Mouse (Mus musculus): ENCODE measurements at regions not wholly inside any gene's neighbourhood (a gene's known extent, or its start where the extent isn't known, plus 50 kb on each side); places are given as distances from the start of the nearest gene placed in this dataset.

DNA sequence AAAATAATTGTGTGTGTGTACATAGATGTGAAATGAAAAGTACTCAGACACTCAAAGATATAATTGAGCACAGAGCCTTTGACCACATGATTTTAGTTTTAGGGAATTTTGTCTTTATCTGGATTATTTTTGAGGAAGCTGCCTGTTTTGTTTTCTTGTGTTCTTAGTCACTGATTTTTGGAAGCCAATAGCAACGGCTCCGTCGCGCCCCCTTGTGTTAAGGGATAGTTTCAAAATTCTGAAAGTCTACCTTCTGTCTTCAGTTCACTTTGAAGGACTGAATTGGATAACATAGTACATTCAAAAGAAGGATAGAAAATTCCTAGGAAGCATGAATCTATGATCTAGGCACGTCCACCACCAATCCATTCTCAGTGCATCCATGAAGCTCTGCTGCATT, 185.8 kb upstream of the Sash1 start:
- DNase-seq (ENCODE audit: low spot score) = no peak

DNA sequence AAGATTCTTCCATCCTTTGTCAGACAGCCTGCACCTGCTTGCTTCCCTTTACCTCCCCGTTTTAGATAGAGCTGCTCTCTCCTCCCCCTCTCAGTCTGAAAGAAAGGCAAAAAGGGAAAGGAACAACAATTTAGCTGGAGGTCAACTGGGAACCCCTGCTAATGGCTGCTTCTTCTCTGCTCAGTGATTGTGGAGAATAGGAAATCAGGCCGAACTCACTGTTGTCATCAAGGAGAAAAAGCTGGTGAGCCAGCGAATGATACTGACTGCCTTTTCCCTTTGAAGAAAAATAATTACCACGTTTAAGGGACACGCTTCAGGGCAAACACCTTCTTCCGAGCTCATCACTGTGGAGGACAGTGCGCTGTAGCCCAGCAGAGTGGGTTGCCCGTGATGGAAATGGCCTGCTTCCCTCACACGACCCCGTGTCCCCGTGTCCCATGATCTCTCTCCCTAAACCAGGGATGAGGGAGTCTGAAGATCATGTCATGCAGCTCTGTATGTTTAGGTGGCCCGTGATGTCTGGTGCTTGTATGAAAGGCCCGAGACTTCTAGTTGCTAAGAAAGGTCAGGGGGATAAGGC, 183.8 kb upstream of the Sash1 start:
- no peak for DNase-seq (ENCODE audit: low spot score)

DNA sequence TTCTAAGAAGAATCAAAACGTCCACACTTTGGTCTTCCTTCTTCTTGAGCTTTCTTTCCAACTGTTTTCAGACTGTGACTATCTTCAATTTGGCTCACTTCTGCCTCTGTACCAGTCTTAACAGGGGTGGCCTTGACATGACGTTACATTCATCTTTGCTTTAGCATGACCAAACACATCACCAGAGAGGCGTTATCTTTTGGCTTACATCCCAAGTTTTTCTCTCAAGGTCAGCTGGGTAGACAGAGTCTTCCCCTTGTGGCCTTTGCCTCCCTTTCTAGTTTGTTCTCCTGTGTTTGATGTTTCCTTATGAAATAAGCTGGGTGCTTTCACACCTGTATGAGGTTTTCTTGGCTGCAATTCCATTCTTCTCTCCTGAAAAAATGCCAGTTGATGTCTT, 180.7 kb upstream of the Sash1 start:
- DNase-seq (ENCODE audit: low spot score) = peak; percentile 7

DNA sequence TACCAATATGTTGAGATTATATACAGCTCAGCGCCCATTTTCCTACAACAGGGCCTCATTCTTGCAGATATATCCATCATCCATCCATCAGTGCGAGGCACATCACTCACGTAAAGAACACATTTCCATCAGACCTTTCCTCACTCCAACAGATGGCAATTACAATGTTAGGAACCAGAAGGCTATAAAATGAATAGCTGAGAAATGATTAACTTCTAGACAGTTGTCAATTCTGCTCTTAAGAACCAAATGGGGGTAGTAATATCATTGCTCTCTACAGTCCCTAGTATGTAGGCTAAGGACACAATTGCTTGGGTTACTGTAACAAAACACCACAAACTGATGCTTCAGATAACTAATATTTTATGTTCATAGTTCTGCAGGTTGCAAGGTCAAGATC, 176.1 kb upstream of the Sash1 start:
- DNase-seq (ENCODE audit: low spot score) = no peak

DNA sequence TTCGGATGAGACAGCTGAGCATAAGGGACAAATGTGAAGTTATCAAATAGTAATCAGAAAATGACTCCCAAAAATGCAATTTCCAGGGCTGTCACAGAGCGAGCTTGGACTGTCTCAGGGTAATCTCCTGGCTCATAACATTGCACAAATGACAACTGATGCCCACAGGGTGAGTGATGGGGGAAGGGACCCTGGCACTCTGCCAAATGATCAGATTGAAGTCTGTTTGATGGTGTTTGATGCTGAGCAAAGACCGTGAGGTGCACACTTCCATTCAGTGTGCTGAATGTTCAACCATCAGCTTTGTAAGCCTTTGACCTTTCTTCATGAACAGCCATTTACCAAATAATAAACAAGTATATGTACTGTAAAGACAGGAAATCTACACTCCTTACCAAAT, 169.4 kb upstream of the Sash1 start:
- no peak for DNase-seq (ENCODE audit: low spot score)

DNA sequence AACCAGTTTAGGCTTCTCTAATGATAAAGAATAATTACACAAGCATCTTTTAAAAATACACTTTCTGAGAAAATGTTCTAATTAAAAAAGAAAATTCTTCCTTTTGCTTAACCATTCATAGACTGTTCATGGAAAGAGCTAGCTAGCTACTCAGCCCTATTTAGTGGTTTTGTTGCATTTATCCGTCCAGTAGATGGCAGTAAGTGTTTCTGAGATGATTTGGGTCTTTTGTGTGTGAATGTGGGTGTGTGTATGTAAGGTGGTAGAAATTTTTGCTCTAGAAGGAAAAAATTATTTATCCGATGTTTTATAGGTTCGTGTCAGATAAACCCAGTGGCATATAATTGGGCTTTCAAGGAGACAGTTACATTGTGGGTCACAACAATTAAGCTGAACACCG, 167.5 kb upstream of the Sash1 start:
- DNase-seq (ENCODE audit: low spot score) = no peak

DNA sequence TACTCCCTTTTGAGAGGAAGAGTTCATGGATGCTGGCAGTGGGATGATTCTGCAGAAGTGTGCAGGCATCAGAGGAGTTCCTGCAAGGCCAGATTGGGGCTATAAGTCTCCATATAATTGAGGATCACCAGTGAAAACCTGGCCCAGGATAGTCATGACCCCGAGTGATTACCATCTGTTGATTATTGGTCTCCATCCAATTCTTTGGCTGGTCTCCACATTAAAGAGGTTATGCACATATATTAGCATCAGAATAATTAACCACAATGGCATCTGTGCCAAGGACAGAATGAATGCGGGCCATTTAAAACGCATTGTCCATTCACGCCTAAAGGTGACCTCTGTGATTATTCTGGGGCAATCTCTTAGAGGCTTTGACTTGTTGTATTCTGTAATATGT, 161.5 kb upstream of the Sash1 start:
- no peak for DNase-seq (ENCODE audit: low spot score)

DNA sequence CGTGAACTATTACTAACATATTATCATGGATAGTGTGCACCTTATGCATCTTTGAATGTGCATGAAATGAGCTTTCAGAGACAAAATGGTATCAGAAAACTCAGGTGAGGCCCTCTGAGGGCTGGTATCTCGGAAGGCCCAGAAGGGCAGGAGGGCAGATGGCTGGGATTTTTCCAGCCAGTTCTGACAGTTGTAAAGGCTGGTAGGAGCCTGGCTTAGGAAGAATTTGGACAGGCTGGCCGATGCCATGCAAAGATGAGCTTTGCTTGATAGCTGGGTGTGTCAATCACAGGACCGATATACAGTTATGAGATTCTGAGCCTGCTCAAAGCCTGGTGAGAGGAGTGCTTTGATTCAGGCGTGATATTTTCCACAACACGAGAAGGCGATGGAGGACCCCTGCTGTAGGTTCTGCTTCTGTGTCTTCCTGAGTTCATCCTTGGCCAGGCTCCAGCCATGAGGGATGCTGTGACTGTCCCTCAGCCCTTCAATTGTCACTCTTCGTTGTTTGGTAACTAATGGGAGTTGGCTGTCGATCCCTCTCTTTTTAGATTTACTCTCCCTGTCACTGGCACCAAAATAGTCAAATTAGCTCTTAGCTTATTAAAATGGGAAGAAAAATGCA, 159.0 kb upstream of the Sash1 start:
- DNase-seq (ENCODE audit: low spot score) = no peak

DNA sequence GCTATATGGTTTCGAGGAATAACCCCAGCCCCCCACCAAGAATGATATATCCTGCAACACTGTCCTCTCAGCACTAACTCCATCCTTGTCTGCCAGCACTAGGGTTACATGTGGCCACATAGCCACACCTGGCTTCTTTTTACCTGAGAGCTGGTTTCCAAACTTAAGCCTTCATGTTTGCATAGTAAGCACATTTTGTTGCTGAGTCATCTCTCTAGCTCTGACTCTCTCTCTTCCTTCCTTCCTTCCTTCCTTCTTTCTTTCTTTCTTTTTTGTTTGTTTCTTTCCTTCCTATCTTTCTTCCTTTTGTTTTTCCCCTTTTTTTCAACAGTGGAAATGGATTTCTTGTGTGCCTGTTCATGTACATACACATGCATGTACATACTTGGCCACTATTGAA, 157.6 kb upstream of the Sash1 start:
- DNase-seq (ENCODE audit: low spot score) = no peak

DNA sequence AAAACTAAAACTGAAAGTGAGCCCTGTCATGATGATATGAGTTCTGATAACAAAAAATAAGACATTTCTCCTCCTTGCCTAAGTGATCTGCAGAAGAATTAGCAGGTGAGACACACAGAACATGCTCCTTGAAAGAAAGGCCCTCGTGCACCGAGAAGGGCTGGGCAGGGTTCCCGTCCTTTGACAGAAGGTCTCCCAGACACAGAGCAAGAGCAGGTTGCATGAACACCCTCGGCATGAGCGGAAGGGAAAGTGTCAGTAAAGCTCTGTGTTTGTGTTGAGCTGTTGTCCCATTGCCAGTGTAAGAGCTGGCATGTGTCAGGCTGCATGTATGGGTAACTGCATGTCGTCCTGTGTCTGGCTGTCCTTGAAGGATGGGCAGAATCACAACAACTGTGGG, 144.6 kb upstream of the Sash1 start:
- no peak for DNase-seq (ENCODE audit: low spot score)

DNA sequence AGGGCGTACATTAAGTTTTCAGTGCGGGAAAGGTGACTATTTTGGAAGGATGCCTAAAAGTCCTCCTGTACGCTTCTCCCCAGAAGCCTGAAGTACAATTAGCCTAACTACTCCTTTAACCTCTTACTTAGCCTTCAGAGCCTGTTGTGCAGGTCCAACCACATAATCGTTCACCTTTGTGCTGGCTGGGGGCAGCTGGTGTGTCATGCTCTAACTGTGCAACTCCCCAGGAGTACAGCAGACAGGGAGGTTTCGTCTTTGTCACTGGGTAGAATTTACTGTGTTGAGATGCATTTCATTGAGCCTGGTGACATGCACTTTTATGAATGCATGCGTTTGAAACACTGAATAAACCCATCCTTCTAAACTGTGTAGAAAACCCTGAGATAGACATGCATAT, 143.6 kb upstream of the Sash1 start:
- DNase-seq (ENCODE audit: low spot score) = no peak

DNA sequence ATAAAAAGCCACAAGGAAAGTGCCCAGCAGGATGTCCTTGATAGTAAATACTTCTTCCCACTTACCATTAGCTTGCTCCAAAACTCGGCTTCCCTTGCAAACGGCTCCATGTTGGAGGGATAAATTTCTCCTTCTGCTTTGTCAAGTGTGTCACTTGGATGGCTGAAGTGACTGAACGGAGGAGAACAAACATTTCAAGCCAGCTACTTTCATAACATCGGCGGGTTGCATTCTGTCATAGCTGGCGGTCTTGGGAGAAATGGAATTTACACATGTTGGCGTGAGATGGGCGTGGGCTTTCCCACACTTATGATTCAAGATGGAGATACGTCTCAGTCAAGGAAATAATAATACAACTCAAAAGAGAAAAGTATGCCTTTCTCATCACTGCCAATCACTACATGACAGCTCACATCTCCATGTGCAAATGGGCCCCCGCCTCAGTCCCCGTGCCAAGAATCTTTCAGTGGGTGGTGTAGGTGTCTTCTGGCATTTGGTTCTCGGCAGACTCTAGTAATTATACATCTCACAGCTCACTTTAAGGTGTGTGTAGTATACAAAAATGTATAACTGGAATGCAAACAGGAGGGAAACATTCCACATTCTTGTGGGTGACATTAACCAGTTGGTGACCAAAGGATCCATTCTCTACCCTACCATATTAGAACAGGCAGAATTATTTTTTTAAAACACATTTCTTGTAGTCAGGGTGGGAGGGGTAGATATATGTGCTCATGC, 141.4 kb upstream of the Sash1 start:
- no peak for DNase-seq (ENCODE audit: low spot score)

DNA sequence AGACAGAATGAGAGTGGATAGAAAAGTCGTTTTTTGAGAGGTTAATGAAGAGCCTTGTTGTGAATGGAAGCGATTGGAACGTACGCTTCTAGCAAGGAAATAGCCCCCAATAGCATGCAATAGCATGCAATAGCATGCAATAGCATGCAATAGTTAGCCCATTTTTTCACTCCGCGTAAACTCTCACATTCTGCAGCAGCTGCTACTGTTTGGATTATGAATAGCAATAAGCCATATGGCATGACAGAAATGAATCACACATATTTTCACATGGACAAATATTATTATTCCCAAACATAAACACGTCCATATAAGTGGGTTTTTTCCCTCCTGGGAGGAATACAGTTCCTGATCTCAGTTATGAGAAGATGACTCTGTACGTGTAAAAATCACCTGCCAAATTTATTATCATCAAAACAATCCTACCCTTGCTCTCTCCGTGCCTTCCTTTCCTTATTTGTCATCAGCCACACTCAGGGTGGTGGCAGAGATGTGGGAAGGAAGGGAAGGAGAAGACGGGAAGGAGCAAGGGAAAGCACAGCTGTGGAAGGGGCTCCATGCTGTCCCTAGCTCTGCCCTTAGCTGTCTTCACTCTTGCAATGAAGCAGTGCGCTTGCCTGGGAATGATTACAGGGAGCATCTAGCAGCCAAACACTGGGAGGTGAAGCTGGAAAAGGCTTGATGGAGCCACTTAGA, 129.1 kb upstream of the Sash1 start:
- DNase-seq (ENCODE audit: low spot score) = no peak

DNA sequence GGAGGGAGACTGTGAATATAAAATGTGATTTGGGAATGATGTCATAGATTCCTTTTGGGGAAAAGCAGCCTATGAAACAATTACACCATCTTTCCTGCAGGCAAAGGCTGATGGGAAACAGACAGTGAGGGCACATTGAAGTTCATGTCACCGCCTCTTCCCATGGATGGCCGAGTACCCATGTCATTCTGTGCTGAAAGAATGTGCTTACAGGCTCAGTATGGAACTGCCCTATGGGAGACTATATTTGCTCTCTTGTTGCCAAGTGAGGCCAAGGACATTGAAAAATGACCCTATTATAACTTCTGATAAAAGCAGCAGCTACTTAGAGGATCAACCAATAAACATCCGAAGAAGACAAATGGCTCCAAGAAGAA, 127.7 kb upstream of the Sash1 start:
- DNase-seq (ENCODE audit: low spot score) = no peak

DNA sequence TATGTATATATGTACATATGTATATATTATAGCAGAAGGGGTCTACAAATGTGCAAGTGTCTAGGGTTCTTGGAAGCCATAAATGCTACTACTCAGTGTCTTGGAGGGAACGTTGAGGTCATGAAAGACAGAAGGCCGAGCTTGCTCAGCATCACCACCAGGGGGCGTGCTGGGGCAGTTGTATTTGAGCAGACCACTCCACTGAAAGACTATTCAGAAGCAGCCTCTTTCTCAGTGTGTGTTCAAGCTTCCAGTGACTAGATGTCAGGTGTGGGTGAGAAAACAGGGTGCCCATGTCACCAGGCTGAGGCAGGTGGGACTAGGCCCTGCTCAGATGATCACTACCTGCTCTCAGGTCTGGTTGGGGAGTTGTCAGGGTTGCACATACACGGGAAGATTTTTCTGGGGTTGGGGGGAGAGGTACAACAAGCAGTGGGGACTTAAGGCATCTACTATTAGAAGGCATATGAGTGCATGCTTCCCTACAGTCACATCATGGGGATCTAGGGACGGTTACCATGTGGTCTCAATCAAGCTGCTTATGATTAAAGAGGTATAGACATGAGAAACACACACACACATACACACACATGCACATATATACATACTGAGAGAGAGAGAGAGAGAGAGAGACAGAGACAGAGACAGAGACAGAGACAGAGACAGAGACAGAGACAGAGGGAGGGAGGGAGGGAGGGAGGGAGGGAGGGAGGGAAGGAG, 127.1 kb upstream of the Sash1 start:
- DNase-seq (ENCODE audit: low spot score) = peak; percentile 40

DNA sequence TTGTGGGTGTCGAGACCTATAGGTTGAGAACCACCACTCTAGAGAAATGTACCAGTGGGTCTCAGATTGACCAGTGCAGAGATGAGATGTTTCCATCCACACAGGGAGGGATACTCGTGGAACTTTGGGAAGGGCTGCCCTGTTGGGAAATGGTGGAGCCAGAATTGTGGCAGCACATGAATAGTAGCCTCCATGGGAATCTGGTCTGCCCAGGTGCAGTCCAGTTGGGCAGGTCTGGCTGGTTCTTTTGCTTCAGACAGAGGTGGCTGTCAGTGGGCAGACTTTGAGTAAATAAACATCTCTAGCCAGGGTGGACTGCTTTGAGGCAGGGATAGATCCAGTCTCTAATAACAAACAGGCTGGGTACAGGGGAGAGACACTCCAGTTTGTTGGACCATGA, 126.0 kb upstream of the Sash1 start:
- no peak for DNase-seq (ENCODE audit: low spot score)

DNA sequence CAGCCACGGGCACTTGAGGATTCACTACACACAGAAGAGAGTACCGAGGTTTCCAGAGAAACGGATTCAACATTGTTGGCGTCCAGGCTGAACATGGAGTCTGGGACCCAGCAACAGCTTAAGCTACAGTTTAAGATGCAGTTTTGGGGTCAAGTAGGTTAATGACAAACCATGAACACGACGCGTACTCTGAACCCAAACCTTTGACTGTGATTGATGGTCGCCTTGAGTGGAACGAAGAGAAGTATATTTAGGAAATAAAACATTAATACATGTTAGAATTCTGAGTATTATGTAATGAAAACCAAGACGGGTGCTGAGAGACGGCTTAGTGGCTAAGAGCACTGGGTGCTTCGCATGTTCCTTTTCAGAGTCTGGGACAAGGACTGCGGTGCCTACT, 124.3 kb upstream of the Sash1 start:
- DNase-seq (ENCODE audit: low spot score) = no peak

DNA sequence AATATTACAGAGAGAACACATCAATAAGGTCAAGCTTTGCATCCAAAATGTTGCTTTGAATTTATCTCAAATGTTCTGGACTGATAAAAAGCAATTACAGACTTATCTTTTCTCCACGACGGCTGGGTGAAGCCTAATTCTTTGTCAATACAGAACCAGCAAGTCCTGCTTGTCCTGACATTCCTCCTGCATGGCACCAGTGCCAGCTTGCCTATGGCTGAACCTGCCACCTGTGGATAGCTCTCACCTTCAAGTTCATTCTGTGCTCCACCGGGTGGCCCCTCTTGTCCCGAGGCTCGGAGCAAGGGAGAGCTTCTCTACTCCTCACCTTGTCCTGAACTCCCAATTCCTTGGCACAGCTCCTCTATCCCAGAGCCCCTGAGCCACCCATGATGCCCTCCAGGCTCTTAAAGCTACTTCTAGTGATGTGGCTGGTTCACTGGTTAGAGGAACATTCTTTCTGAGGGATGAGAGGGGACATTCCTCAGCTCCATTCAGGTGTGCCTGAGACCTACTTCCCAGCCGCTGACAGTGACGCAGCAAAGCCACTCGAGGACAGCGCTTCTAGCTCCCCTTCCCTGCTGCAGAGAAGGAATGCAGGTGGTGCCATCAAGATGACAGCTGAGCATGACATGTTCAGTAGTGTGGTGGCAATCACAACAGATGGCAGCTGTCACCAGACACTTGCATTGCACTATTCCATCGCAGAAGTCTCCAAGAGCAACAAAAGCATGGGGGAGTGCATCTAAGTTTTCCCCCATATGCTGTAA, 119.5 kb upstream of the Sash1 start:
- no peak for DNase-seq (ENCODE audit: low spot score)

DNA sequence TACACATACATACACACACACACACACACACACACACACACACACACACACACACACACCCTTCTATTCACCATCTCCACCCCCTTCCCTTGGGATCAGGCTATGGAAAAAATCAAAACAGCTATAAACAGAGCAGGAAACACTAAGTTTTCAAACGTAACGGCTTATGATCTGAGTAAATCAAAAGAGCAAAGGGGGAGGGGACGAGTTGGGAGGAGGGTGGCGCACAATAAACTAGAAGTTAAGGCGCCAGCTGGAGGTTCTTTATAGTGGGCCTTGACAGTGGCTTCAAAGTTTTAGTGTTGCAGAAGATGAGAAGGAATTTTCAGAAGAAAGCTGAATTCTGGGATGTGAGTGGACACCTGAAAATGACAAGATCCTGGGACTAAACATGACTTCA, 116.4 kb upstream of the Sash1 start:
- DNase-seq (ENCODE audit: low spot score) = no peak

DNA sequence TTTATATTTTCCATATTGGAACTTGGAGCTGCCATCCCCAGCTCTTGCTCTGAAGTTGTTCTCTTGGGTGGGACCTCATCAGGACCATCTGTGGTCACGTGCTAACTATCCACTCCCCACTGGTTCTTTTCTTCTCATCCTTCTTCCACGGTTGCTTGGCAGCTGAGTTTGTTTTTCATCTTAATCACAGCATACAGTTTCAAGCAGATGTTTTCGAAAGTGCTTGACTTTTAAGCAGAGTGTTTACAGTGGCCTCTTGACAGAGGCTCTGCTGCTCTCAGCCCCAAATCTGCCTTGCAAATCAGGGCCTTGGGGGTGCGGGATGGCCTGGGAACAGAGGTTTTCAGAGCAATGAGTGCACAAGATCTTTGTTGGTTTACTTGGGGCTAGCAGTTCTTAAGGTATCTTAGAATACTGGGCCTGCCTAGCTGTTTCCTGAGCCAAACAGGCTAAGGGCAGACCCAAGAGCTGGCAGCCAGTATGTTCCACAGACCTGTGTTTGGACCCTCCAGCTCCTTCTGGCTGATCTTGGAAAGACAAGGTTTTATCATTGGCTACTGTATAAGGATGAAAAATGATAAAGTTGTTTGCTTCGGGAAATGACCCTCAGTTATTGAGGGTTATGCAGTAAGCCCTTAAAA, 113.0 kb upstream of the Sash1 start:
- no peak for DNase-seq (ENCODE audit: low spot score)

DNA sequence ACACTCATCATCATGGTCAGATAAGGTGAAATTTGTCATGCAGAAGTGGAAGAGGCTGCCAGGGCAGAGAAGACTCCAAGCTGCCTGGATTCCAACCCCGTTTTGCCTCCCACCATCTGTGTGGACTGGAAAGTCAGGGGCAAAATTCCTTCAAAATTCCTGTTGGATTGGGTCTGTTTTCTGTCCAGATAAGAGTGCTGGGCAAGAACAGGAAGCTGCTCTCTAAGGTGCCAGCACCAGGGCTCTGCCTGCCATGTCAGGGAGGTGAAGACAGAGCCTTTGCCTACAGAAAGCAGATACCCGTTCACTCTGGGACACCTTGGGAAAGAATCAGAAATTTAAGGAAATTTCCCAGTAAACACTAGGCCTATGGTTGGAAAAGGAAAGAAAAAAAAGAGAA, 112.5 kb upstream of the Sash1 start:
- DNase-seq (ENCODE audit: low spot score) = no peak

Data from testis, postnatal 14 days (tissue).